Mouse (Mus musculus): ENCODE results near the gene Ctdspl.

- no peak for TF ChIP-seq CTCF (conservative IDR thresholded peaks at IDR 0.05; ENCODE audit: low read length)
- TF ChIP-seq NANOG (IDR thresholded peaks at IDR 0.05; ENCODE audit: borderline replicate concordance, low read length), result no peak
- TF ChIP-seq POU5F1 (IDR thresholded peaks at IDR 0.05; ENCODE audit: borderline replicate concordance, low read length), result no peak
Observed at GRCm38 (mm10) chr9:118924554-118925085, 1.6 kb upstream of the Ctdspl start.

Measured in E14TG2a.4 (cell line).